Mouse (Mus musculus) heart, adult 2 months (tissue): ENCODE results near the gene Golga4.

Experiments
- CTCF ChIP-seq: fragments of 200-600 bp; IDR thresholded peaks from 2 replicates; pipeline ENCODE4 v1.8.1; 2022; ENCODE audit warnings: antibody characterized with exemption, mild to moderate bottlenecking, moderate library complexity
- EP300 ChIP-seq: fragments of 200-500 bp; IDR thresholded peaks from 2 replicates; pipeline ENCODE4 v1.6.1; 2011; ENCODE audit warnings: low read depth, low read length, control low read depth; ENCODE audit not compliant: insufficient read depth
- POLR2A ChIP-seq: fragments of 200-500 bp; IDR thresholded peaks from 2 replicates; pipeline ENCODE4 v1.6.1; 2011; ENCODE audit warnings: mild to moderate bottlenecking, low read depth, low read length, control low read depth; ENCODE audit not compliant: insufficient read depth

DNA sequence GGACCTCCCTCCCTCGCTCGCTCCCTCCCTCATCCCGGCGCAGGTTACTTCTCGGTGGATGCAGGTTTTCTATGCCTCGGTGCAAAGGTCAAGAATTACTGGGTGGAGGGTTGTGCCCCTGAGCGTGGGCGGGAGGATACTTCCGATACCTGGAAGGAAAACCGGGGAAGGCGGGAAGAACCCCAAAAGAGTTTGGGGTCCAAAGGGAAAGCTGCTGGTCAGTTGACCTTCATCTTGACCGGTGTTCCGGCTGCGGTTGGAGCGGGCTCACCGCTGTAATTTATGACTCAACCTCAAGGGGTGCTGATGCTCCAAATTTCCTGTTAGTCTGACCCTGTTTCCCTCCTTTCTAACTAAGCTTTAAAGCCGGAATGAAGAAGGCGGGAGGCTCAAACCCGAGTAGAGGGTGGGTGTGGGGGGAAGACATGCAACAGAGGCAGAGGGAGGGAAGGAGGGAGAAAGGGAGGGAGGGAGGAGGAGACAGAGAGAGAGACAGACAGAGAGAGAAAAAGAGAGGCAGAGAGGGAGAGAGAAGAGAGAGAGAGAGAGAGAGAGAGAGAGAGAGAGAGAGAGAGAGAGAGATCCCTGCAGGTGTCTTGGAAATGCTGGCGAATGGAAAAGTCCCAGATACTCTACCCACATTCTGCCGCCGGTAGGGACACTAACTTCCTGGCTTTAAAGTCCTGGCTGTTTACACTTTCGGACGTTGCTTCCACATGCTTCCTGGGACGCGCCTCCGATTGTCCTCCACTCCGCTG lies 17.8 kb upstream of the Golga4 start:
- TF ChIP-seq CTCF: peak; percentile 66
- no peak for TF ChIP-seq EP300
- TF ChIP-seq POLR2A: no peak
